ENCODE assay signal across 20 mouse cellular contexts in genomic region chr3:144608090-144608489, GRCm38 (mm10). TPM values are rescaled to one million over a fixed set of nuclear protein-coding genes. Genes with fewer than 3 reads are reported as not detected.
A peak's percentile ranks its signal among the peaks of the same experiment; 100 is the strongest.
DNase-seq lines count a peak whose midpoint lies in the region; ATAC-seq and TF ChIP-seq lines count a peak whose summit lies in the region.
"Had no signal": no experiment of that assay in that cellular context is flagged by ENCODE, and none has a peak within 500 bp of the region (broad histone marks: within the 10 kb centered on the region; RNA-seq: fewer than 3 reads in every experiment).

No protein-coding gene starts in this region.

- peak; percentile 25; the same call in 1 of the 2 replicates for ATAC-seq in liver, embryonic 13.5 days (ENCODE audit: low read depth)
- no peak for ATAC-seq in liver, embryonic 11.5 days (replicated peaks; ENCODE audit: low FRiP score)
- ATAC-seq in intestine, embryonic 15.5 days = peak; percentile 65
- peak; percentile 72 for ATAC-seq in intestine, embryonic 16.5 days
- no peak for ATAC-seq in forebrain, embryonic 15.5 days (replicated peaks)
- ATAC-seq: forebrain, embryonic 13.5 days; forebrain, embryonic 16.5 days had no signal

- H3K4me1 ChIP-seq in liver, embryonic 13.5 days (replicated peaks) = peaks cover 45% of the 10 kb centered on the region
- peaks cover 28% of the 10 kb centered on the region for H3K4me1 ChIP-seq in liver, embryonic 11.5 days (replicated peaks; ENCODE audit: control insufficient read depth, insufficient read depth, low read length)
- H3K4me1 ChIP-seq in intestine, embryonic 15.5 days (replicated peaks) = peaks cover 13% of the 10 kb centered on the region
- peaks cover 17% of the 10 kb centered on the region for H3K4me1 ChIP-seq in intestine, embryonic 16.5 days (ENCODE audit: control insufficient read depth, insufficient read depth, low read length)
- H3K4me1 ChIP-seq in small intestine, adult 2 months (ENCODE audit: control insufficient read depth, insufficient read depth, insufficient read length, low read length) = peaks cover 34% of the 10 kb centered on the region
- peaks cover 17% of the 10 kb centered on the region for H3K4me1 ChIP-seq in forebrain, embryonic 15.5 days

- no peak overlapping the region for H3K27ac ChIP-seq in liver, embryonic 13.5 days
- H3K27ac ChIP-seq in liver, embryonic 11.5 days (ENCODE audit: low read depth, low read length) = no peak overlapping the region
- H3K27ac ChIP-seq in intestine, embryonic 15.5 days = no peak overlapping the region
- H3K27ac ChIP-seq in intestine, embryonic 16.5 days (ENCODE audit: low read length) = no peak overlapping the region
- peak overlapping the region; percentile 37 for H3K27ac ChIP-seq in small intestine, adult 2 months (ENCODE audit: insufficient read depth, low read depth, low read length)
- no peak overlapping the region for H3K27ac ChIP-seq in forebrain, embryonic 15.5 days (replicated peaks)
- H3K27ac ChIP-seq: embryonic facial prominence, embryonic 10.5 days; embryonic facial prominence, embryonic 12.5 days; forebrain, embryonic 13.5 days had no signal

- no peaks in the 10 kb centered on the region for H3K9me3 ChIP-seq in liver, embryonic 13.5 days (replicated peaks)
- no peaks in the 10 kb centered on the region for H3K9me3 ChIP-seq in liver, embryonic 11.5 days (ENCODE audit: control insufficient read depth, low read length)
- no peaks in the 10 kb centered on the region for H3K9me3 ChIP-seq in intestine, embryonic 15.5 days
- no peaks in the 10 kb centered on the region for H3K9me3 ChIP-seq in intestine, embryonic 16.5 days (ENCODE audit: control insufficient read depth, low read length)
- H3K9me3 ChIP-seq in forebrain, embryonic 15.5 days = no peaks in the 10 kb centered on the region
- H3K9me3 ChIP-seq: embryonic facial prominence, embryonic 10.5 days; forebrain, embryonic 13.5 days had no signal

- no peak for DNase-seq in liver, embryonic 13.5 days
- DNase-seq in liver, embryonic 11.5 days (ENCODE audit: low spot score) = no peak
- DNase-seq in embryo, embryonic 10.5 days (ENCODE audit: low spot score) = no peak
- DNase-seq: adrenal gland, adult 2 months; adrenal gland, postnatal 10 days; adrenal gland, postnatal 25 days; cerebellum, adult 11 months; cerebellum, adult 18-20 months; cerebellum, adult 8-10 months; cerebellum, adult 9-11 months; cerebellum, postnatal 14 days; cerebellum, postnatal 36 days had no signal

- no peak for TF ChIP-seq CTCF in small intestine, adult 2 months (IDR thresholded peaks at IDR 0.05; ENCODE audit: extremely low read depth, insufficient read length, insufficient replicate concordance, low read depth, low read length)

- no peak overlapping the region for H3K4me3 ChIP-seq in liver, embryonic 13.5 days (replicated peaks)
- no peak overlapping the region for H3K4me3 ChIP-seq in liver, embryonic 11.5 days (ENCODE audit: low read depth, low read length)
- H3K4me3 ChIP-seq in intestine, embryonic 15.5 days (replicated peaks) = no peak overlapping the region
- no peak overlapping the region for H3K4me3 ChIP-seq in intestine, embryonic 16.5 days (ENCODE audit: low read length)
- no peak overlapping the region for H3K4me3 ChIP-seq in small intestine, adult 2 months (ENCODE audit: low read depth, low read length)
- no peak overlapping the region for H3K4me3 ChIP-seq in forebrain, embryonic 15.5 days
- H3K4me3 ChIP-seq: embryonic facial prominence, embryonic 10.5 days; embryonic facial prominence, embryonic 12.5 days; forebrain, embryonic 13.5 days had no signal

- no peak overlapping the region for H3K9ac ChIP-seq in liver, embryonic 13.5 days
- no peak overlapping the region for H3K9ac ChIP-seq in liver, embryonic 11.5 days (ENCODE audit: low read depth, low read length)
- H3K9ac ChIP-seq in intestine, embryonic 15.5 days = no peak overlapping the region
- no peak overlapping the region for H3K9ac ChIP-seq in intestine, embryonic 16.5 days (ENCODE audit: low read depth, low read length)
- no peak overlapping the region for H3K9ac ChIP-seq in forebrain, embryonic 15.5 days (replicated peaks)
- H3K9ac ChIP-seq: embryonic facial prominence, embryonic 12.5 days; forebrain, embryonic 13.5 days had no signal

- no peak for TF ChIP-seq POLR2A in small intestine, adult 2 months (IDR thresholded peaks at IDR 0.05; ENCODE audit: low read depth, low read length)

- H3K36me3 ChIP-seq in liver, embryonic 13.5 days = no peaks in the 10 kb centered on the region
- no peaks in the 10 kb centered on the region for H3K36me3 ChIP-seq in liver, embryonic 11.5 days (ENCODE audit: control insufficient read depth, insufficient read depth, low read length)
- no peaks in the 10 kb centered on the region for H3K36me3 ChIP-seq in intestine, embryonic 15.5 days
- H3K36me3 ChIP-seq in intestine, embryonic 16.5 days (ENCODE audit: control insufficient read depth, insufficient read depth, low read length) = no peaks in the 10 kb centered on the region
- H3K36me3 ChIP-seq in small intestine, adult 2 months (ENCODE audit: control insufficient read depth, insufficient read depth, low read length) = no peaks in the 10 kb centered on the region
- no peaks in the 10 kb centered on the region for H3K36me3 ChIP-seq in forebrain, embryonic 15.5 days
- H3K36me3 ChIP-seq: embryonic facial prominence, embryonic 10.5 days; embryonic facial prominence, embryonic 12.5 days had no signal

- H3K27me3 ChIP-seq in liver, embryonic 13.5 days = no peaks in the 10 kb centered on the region
- no peaks in the 10 kb centered on the region for H3K27me3 ChIP-seq in liver, embryonic 11.5 days (replicated peaks; ENCODE audit: control insufficient read depth, insufficient read depth, low read length)
- no peaks in the 10 kb centered on the region for H3K27me3 ChIP-seq in intestine, embryonic 15.5 days (replicated peaks)
- no peaks in the 10 kb centered on the region for H3K27me3 ChIP-seq in intestine, embryonic 16.5 days (replicated peaks; ENCODE audit: control insufficient read depth, insufficient read depth, low read length)
- H3K27me3 ChIP-seq in small intestine, adult 2 months (ENCODE audit: control insufficient read depth, insufficient read depth, low read length) = no peaks in the 10 kb centered on the region
- H3K27me3 ChIP-seq in forebrain, embryonic 15.5 days = no peaks in the 10 kb centered on the region
- H3K27me3 ChIP-seq: embryonic facial prominence, embryonic 12.5 days; forebrain, embryonic 13.5 days had no signal

- 71% methylated on average over 5 of the region's 5 CpGs for WGBS in liver, embryonic 13.5 days (ENCODE audit: insufficient replicate concordance)
- WGBS in liver, embryonic 11.5 days = 84% methylated on average over 5 of the region's 5 CpGs
- WGBS in intestine, embryonic 15.5 days = 79% methylated on average over 5 of the region's 5 CpGs
- 82% methylated on average over 5 of the region's 5 CpGs for WGBS in intestine, embryonic 16.5 days
- 40% methylated on average over 5 of the region's 5 CpGs for WGBS in small intestine, adult 2 months
- 91% methylated on average over 5 of the region's 5 CpGs for WGBS in forebrain, embryonic 15.5 days

- no peak overlapping the region for H3K4me2 ChIP-seq in liver, embryonic 13.5 days
- no peak overlapping the region for H3K4me2 ChIP-seq in liver, embryonic 11.5 days
- H3K4me2 ChIP-seq in intestine, embryonic 15.5 days (replicated peaks) = no peak overlapping the region
- H3K4me2 ChIP-seq in intestine, embryonic 16.5 days (ENCODE audit: low read depth, low read length) = no peak overlapping the region
- no peak overlapping the region for H3K4me2 ChIP-seq in forebrain, embryonic 15.5 days (replicated peaks)
- H3K4me2 ChIP-seq: embryonic facial prominence, embryonic 12.5 days; forebrain, embryonic 13.5 days had no signal

RNA-seq across cellular contexts. Expression of gene Selenof, which starts 38.0 kb away (rescaled TPM):
- polyA plus RNA-seq in liver, embryonic 13.5 days (2015; fragmentation: Nextera tagmentation; extraction: Ambion mirVana) = 316 and 342 TPM in 2 replicates
- polyA plus RNA-seq in liver, embryonic 11.5 days (2014; fragmentation: Nextera tagmentation; extraction: Ambion mirVana) = 369 and 370 TPM in 2 replicates
- 618 and 622 TPM in 2 replicates for polyA plus RNA-seq in intestine, embryonic 15.5 days (2015; fragmentation: Nextera tagmentation; extraction: Ambion mirVana)
- polyA plus RNA-seq in intestine, embryonic 16.5 days (2015; fragmentation: Nextera tagmentation; extraction: Ambion mirVana) = 597 and 626 TPM in 2 replicates
- 44.9 and 74.2 TPM in 2 replicates for polyA plus RNA-seq in small intestine, adult 2 months (2012; rRNA removed)
- 528 and 529 TPM in 2 replicates for polyA plus RNA-seq in forebrain, embryonic 15.5 days (2015; fragmentation: Nextera tagmentation; extraction: Ambion mirVana)

RNA-seq across cellular contexts. Expression of gene Hs2st1, which starts 38.1 kb away (rescaled TPM):
- polyA plus RNA-seq in liver, embryonic 13.5 days (2015; fragmentation: Nextera tagmentation; extraction: Ambion mirVana) = 2.2 and 3.1 TPM in 2 replicates
- polyA plus RNA-seq in liver, embryonic 11.5 days (2014; fragmentation: Nextera tagmentation; extraction: Ambion mirVana) = 7.2 and 7.3 TPM in 2 replicates
- 9.4 and 10.3 TPM in 2 replicates for polyA plus RNA-seq in intestine, embryonic 15.5 days (2015; fragmentation: Nextera tagmentation; extraction: Ambion mirVana)
- polyA plus RNA-seq in intestine, embryonic 16.5 days (2015; fragmentation: Nextera tagmentation; extraction: Ambion mirVana) = 6.2 and 6.4 TPM in 2 replicates
- polyA plus RNA-seq in small intestine, adult 2 months (2012; rRNA removed) = 1.3 and 2.3 TPM in 2 replicates
- 19.7 and 21.5 TPM in 2 replicates for polyA plus RNA-seq in forebrain, embryonic 15.5 days (2015; fragmentation: Nextera tagmentation; extraction: Ambion mirVana)

Comparison
In these comparisons a context has a peak if more than half of its experiments do, and no peak if none do; other contexts are left out.
1. ATAC-seq: peak in liver, embryonic 13.5 days (single experiment), intestine, embryonic 15.5 days (single experiment) and intestine, embryonic 16.5 days (single experiment); none in liver, embryonic 11.5 days (single experiment) and forebrain, embryonic 15.5 days (single experiment).